Mouse (Mus musculus) frontal cortex, postnatal 10 days (tissue): ENCODE measurements around the gene Gm13695.
"Not testable (repeated sequence)": the region's sequence is repeated elsewhere in the genome, so short reads cannot be mapped to it uniquely, and the experiment has no call there.

Experiments used
- DNase-seq, 2 experiments: peaks; one replicate each; pipeline ENCODE4 v3.0.0; 2022; ENCODE audit warnings: low spot score in 2 of 2, mixed read lengths in 1 of 2

Gm13695 gene

GRCm38 (mm10) chr2:83967013-83967412 lies at the start of gene Gm13695:
Gene Gm13695, plus strand, starts transcription at chr2:83967313.
- not testable (repeated sequence) for DNase-seq

GRCm38 (mm10) chr2:83929478-83930088 lies 37.5 kb upstream of the Gm13695 start:
- DNase-seq, result no peak

- peak; percentile 78 to 83 for DNase-seq
Measured at GRCm38 (mm10) chr2:83940931-83941361, 26.2 kb upstream of the Gm13695 start, which contains the start of gene Zswim2. Gene Zswim2, minus strand, starts transcription at chr2:83941228.

- DNase-seq, result no peak
Measured at GRCm38 (mm10) chr2:83941378-83941777, 25.7 kb upstream of the Gm13695 start.

GRCm38 (mm10) chr2:83941792-83942191 lies 25.3 kb upstream of the Gm13695 start:
- DNase-seq, result no peak

GRCm38 (mm10) chr2:83955393-83955792 lies 11.7 kb upstream of the Gm13695 start, which contains the start of gene Gm13698:
Gene Gm13698, plus strand, starts transcription at chr2:83955693.
- DNase-seq, result not testable (repeated sequence)

- not testable (repeated sequence) for DNase-seq
Measured at GRCm38 (mm10) chr2:83961203-83961602, 5.9 kb upstream of the Gm13695 start, which contains the start of gene Gm13693. Gene Gm13693, plus strand, starts transcription at chr2:83961503.

- not testable (repeated sequence) for DNase-seq
Measured at GRCm38 (mm10) chr2:83972823-83973222, 5.7 kb downstream of the Gm13695 start, which contains the start of gene Gm13696. Gene Gm13696, plus strand, starts transcription at chr2:83973123.

- not testable (repeated sequence) for DNase-seq
Measured at GRCm38 (mm10) chr2:83978633-83979032, 11.5 kb downstream of the Gm13695 start, which contains the start of gene Gm13694. Gene Gm13694, plus strand, starts transcription at chr2:83978933.

- not testable (repeated sequence) for DNase-seq
Measured at GRCm38 (mm10) chr2:83984443-83984842, 17.3 kb downstream of the Gm13695 start, which contains the start of gene Gm13697. Gene Gm13697, plus strand, starts transcription at chr2:83984743.

- not testable (repeated sequence) for DNase-seq
Measured at GRCm38 (mm10) chr2:83990253-83990652, 23.1 kb downstream of the Gm13695 start, which contains the start of gene Gm13691. Gene Gm13691, plus strand, starts transcription at chr2:83990553.

- DNase-seq, result not testable (repeated sequence)
Measured at GRCm38 (mm10) chr2:83993639-83994255, 26.6 kb downstream of the Gm13695 start.

- not testable (repeated sequence) for DNase-seq
Measured at GRCm38 (mm10) chr2:83994526-83994925, 27.4 kb downstream of the Gm13695 start.

- DNase-seq, result no peak
Measured at GRCm38 (mm10) chr2:84008913-84009312, 41.8 kb downstream of the Gm13695 start.

- DNase-seq, result no peak
Measured at GRCm38 (mm10) chr2:84009818-84010217, 42.7 kb downstream of the Gm13695 start.

GRCm38 (mm10) chr2:84014572-84014971 lies 47.5 kb downstream of the Gm13695 start:
- DNase-seq, result no peak

GRCm38 (mm10) chr2:84016291-84016690 lies 49.2 kb downstream of the Gm13695 start:
- DNase-seq, result not testable (repeated sequence)

GRCm38 (mm10) chr2:84018330-84018729 lies 51.2 kb downstream of the Gm13695 start:
- no peak for DNase-seq
